Mouse (Mus musculus): ENCODE data around the gene Coro1a. TPM values are rescaled to one million over a fixed set of nuclear protein-coding genes. Genes with fewer than 3 reads are reported as not detected.
"Not testable (repeated sequence)": the region's sequence is repeated elsewhere in the genome, so short reads cannot be mapped to it uniquely, and the experiment has no call there.

Gene Coro1a
- polyA plus RNA-seq, 1 experiment = 1,755 TPM

- Histone ChIP-seq H3K27me3 (ENCODE audit: control insufficient read depth, insufficient read depth, low read length) (no peaks in the 10 kb centered on the region), H3K4me1 (ENCODE audit: control insufficient read depth, insufficient read depth, insufficient read length) (peaks cover 9% of the 10 kb centered on the region; the same call in 1 of the 2 replicates), H3K27ac (ENCODE audit: insufficient read depth, low read length) (no peak overlapping the region), H3K36me3 (ENCODE audit: control insufficient read depth, insufficient read depth, low read length) (no peaks in the 10 kb centered on the region), H3K4me3 (ENCODE audit: extremely low read depth, insufficient read depth, insufficient read length) (no peak overlapping the region)
- WGBS = 93% methylated on average over 13 of the region's 13 CpGs
- no peak for DNase-seq (ENCODE audit: low read depth in 1 of 2, low spot score in 2 of 2)
- TF ChIP-seq CTCF (IDR thresholded peaks at IDR 0.05; ENCODE audit: extremely low read depth, insufficient read depth, insufficient read length, insufficient replicate concordance) (no peak), POLR2A (IDR thresholded peaks at IDR 0.05; ENCODE audit: low read depth, low read length) (no peak)
Measured at GRCm38 (mm10) chr7:126741964-126742482, 34.4 kb upstream of the Coro1a start.

- no peak for DNase-seq (ENCODE audit: low read depth in 1 of 2, low spot score in 2 of 2)
- H3K27ac ChIP-seq (ENCODE audit: insufficient read depth, low read length) = no peak overlapping the region
- no peaks in the 10 kb centered on the region for H3K27me3 ChIP-seq (ENCODE audit: control insufficient read depth, insufficient read depth, low read length)
- no peak for TF ChIP-seq POLR2A (IDR thresholded peaks at IDR 0.05; ENCODE audit: low read depth, low read length)
- no peak for TF ChIP-seq CTCF (IDR thresholded peaks at IDR 0.05; ENCODE audit: extremely low read depth, insufficient read depth, insufficient read length, insufficient replicate concordance)
- no peaks in the 10 kb centered on the region for H3K36me3 ChIP-seq (ENCODE audit: control insufficient read depth, insufficient read depth, low read length)
- H3K4me3 ChIP-seq (ENCODE audit: extremely low read depth, insufficient read depth, insufficient read length) = no peak overlapping the region
- peaks cover 7% of the 10 kb centered on the region; the same call in 1 of the 2 replicates for H3K4me1 ChIP-seq (ENCODE audit: control insufficient read depth, insufficient read depth, insufficient read length)
- 85% methylated on average over 5 of the region's 5 CpGs for WGBS
Measured at GRCm38 (mm10) chr7:126741452-126741851, 33.9 kb upstream of the Coro1a start.

DNA sequence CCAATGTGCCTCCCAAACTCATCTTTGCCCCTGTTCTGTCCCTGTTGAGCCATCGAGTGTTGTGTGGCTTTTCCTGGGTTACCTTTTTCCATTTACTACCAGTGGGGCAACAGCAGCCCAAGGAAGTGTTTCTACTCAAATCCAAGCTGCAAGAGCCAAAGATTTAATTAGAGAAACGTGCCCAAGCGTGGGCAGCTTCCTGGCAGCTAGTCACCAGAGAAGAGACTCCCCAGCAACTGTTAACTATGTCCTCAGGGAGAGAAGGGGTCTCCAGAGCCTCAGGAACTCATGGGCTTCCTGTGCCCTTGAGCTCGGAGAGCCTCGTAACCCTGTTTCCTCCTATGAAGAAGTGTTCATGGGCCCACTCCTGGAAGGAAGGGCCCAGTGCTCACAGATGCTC lies 33.4 kb upstream of the Coro1a start:
- H3K36me3 ChIP-seq (ENCODE audit: control insufficient read depth, insufficient read depth, low read length) = no peaks in the 10 kb centered on the region
- H3K27me3 ChIP-seq (ENCODE audit: control insufficient read depth, insufficient read depth, low read length) = no peaks in the 10 kb centered on the region
- no peak overlapping the region for H3K4me3 ChIP-seq (ENCODE audit: extremely low read depth, insufficient read depth, insufficient read length)
- no peak for TF ChIP-seq CTCF (IDR thresholded peaks at IDR 0.05; ENCODE audit: extremely low read depth, insufficient read depth, insufficient read length, insufficient replicate concordance)
- TF ChIP-seq POLR2A (IDR thresholded peaks at IDR 0.05; ENCODE audit: low read depth, low read length) = no peak
- no peak overlapping the region for H3K27ac ChIP-seq (ENCODE audit: insufficient read depth, low read length)
- peaks cover 2% of the 10 kb centered on the region; the same call in 1 of the 2 replicates for H3K4me1 ChIP-seq (ENCODE audit: control insufficient read depth, insufficient read depth, insufficient read length)
- WGBS = 56% methylated on average over 5 of the region's 5 CpGs
- no peak for DNase-seq (ENCODE audit: low read depth in 1 of 2, low spot score in 2 of 2)

- TF ChIP-seq CTCF (IDR thresholded peaks at IDR 0.05; ENCODE audit: extremely low read depth, insufficient read depth, insufficient read length, insufficient replicate concordance) (no peak), POLR2A (IDR thresholded peaks at IDR 0.05; ENCODE audit: low read depth, low read length) (no peak)
- no peak overlapping the region for H3K4me3 ChIP-seq (ENCODE audit: extremely low read depth, insufficient read depth, insufficient read length)
- no peaks in the 10 kb centered on the region for H3K27me3 ChIP-seq (ENCODE audit: control insufficient read depth, insufficient read depth, low read length)
- DNase-seq (ENCODE audit: low read depth in 1 of 2, low spot score in 2 of 2) = no peak
- no peaks in the 10 kb centered on the region for H3K4me1 ChIP-seq (ENCODE audit: control insufficient read depth, insufficient read depth, insufficient read length)
- H3K36me3 ChIP-seq (ENCODE audit: control insufficient read depth, insufficient read depth, low read length) = no peaks in the 10 kb centered on the region
- WGBS = 93% methylated on average over 13 of the region's 13 CpGs
- H3K27ac ChIP-seq (ENCODE audit: insufficient read depth, low read length) = no peak overlapping the region
Measured at GRCm38 (mm10) chr7:126740132-126740735, 32.6 kb upstream of the Coro1a start.

GRCm38 (mm10) chr7:126739551-126739950 lies 32.0 kb upstream of the Coro1a start:
- Histone ChIP-seq H3K27ac (ENCODE audit: insufficient read depth, low read length) (no peak overlapping the region), H3K27me3 (ENCODE audit: control insufficient read depth, insufficient read depth, low read length) (no peaks in the 10 kb centered on the region), H3K36me3 (ENCODE audit: control insufficient read depth, insufficient read depth, low read length) (no peaks in the 10 kb centered on the region), H3K4me3 (ENCODE audit: extremely low read depth, insufficient read depth, insufficient read length) (no peak overlapping the region), H3K4me1 (ENCODE audit: control insufficient read depth, insufficient read depth, insufficient read length) (no peaks in the 10 kb centered on the region)
- WGBS = 88% methylated on average over 17 of the region's 17 CpGs
- DNase-seq (ENCODE audit: low read depth in 1 of 2, low spot score in 2 of 2) = no peak
- TF ChIP-seq CTCF (IDR thresholded peaks at IDR 0.05; ENCODE audit: extremely low read depth, insufficient read depth, insufficient read length, insufficient replicate concordance) = no peak
- no peak for TF ChIP-seq POLR2A (IDR thresholded peaks at IDR 0.05; ENCODE audit: low read depth, low read length)

- no peaks in the 10 kb centered on the region for H3K36me3 ChIP-seq (ENCODE audit: control insufficient read depth, insufficient read depth, low read length)
- no peak overlapping the region for H3K27ac ChIP-seq (ENCODE audit: insufficient read depth, low read length)
- no peaks in the 10 kb centered on the region for H3K27me3 ChIP-seq (ENCODE audit: control insufficient read depth, insufficient read depth, low read length)
- H3K4me3 ChIP-seq (ENCODE audit: extremely low read depth, insufficient read depth, insufficient read length) = no peak overlapping the region
- TF ChIP-seq POLR2A (IDR thresholded peaks at IDR 0.05; ENCODE audit: low read depth, low read length) (no peak), CTCF (IDR thresholded peaks at IDR 0.05; ENCODE audit: extremely low read depth, insufficient read depth, insufficient read length, insufficient replicate concordance) (no peak)
- WGBS = 81% methylated on average over 8 of the region's 8 CpGs
- no peaks in the 10 kb centered on the region for H3K4me1 ChIP-seq (ENCODE audit: control insufficient read depth, insufficient read depth, insufficient read length)
- DNase-seq (ENCODE audit: low read depth in 1 of 2, low spot score in 2 of 2) = no peak
Measured at GRCm38 (mm10) chr7:126736122-126736521, 28.5 kb upstream of the Coro1a start.

- not testable (repeated sequence) for H3K36me3 ChIP-seq (ENCODE audit: control insufficient read depth, insufficient read depth, low read length); H3K27ac ChIP-seq (ENCODE audit: insufficient read depth, low read length); H3K4me1 ChIP-seq (ENCODE audit: control insufficient read depth, insufficient read depth, insufficient read length); DNase-seq (ENCODE audit: low read depth in 1 of 2, low spot score in 2 of 2); H3K4me3 ChIP-seq (ENCODE audit: extremely low read depth, insufficient read depth, insufficient read length); H3K27me3 ChIP-seq (ENCODE audit: control insufficient read depth, insufficient read depth, low read length)
- 69% methylated on average over 4 of the region's 4 CpGs for WGBS
Measured at GRCm38 (mm10) chr7:126730256-126730789, 22.7 kb upstream of the Coro1a start.

All from spleen, adult 2 months (tissue).